Mouse (Mus musculus) brain, adult 10 weeks (tissue): ENCODE data around the gene Rhox7b. TPM values are rescaled to one million over a fixed set of nuclear protein-coding genes. Genes with fewer than 3 reads are reported as not detected.

ENCODE experiments used
- polyA plus RNA-seq: library from polyadenylated mRNA; stranded (reverse); fragments of 350-450 nt; fragmentation: Illumina TruSeq; extraction: RNeasy Lipid Tissue Mini Kit (QIAGEN cat#74804); gene quantifications from one replicate; pipeline ENCODE4 v1.2.3, GENCODE M21; 2015; ENCODE audit warnings: low read depth, low replicate concordance

The Rhox7b gene
- polyA plus RNA-seq, result not detected

DNA sequence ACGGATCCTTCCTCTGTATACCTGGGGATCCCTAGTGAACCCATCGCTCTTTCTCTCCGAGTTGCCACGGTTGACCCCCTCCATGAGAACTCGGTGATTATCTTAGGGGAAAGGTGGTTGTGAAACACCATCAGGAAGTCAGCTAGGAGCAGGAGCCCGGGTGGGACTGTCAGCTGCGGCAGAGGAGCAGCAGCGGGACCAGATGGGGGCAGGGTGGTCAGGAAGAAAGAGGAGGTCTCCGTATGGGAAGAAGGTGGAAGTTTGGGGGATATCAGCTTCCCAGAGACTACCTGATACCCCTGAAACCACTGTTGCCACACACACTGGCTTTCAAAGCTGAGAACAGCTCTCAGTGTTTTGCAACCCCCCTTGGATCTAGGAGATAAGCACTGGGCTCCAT, at the start of gene Rhox7b:
Rhox7b (minus strand) TSS at position 101 of the 400 bp plus-strand sequence.

DNA sequence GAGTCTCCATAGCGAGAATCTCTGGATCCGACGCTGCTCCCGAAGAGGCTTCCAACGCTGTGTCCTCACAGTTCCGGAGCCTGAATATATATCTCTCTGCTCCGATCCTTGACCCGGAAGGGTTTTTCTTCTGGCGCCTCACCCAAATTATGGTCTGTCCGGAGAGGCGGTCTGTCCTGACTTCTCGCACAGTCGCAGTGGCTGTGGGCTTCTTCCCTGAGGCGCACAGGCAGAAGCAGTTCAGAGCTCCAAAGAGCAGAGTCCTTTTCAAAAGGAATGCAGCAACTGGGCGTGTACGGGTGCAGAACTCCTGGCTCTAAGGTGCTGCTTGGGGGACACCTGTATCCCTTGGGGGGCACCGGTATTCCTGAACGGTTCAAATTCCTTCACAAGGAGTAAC, 4.6 kb upstream of the Rhox7b start, which contains the start of gene Rhox9:
Rhox9 (minus strand) TSS at position 101 of the 400 bp plus-strand sequence.

DNA sequence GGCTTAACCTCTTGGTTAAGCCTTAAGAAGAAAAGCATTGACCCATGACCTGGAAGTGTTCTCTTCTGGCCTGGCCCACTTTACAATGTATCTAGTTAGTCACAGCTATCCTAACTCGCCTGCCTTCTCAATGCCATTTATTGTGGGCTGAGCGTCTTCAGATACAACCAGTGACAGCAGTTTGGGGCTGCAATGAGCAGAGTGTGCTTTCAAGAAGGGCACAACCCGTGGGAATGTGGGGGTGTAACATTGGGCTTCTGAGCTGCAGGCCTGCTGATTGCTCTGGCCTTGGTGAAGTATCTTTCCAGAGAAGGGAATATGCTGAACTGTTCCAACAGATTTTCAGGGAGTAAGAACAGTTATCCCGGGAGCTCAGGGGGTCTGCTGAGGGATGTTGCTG, 18.2 kb downstream of the Rhox7b start, which contains the start of gene Rhox8:
Rhox8 (minus strand) TSS at position 101 of the 400 bp plus-strand sequence.

Other genes with a start within 250 kb of the Rhox7b start
- gene Rhox4g, start 245.9 kb downstream of the Rhox7b start, polyA plus RNA-seq, result not detected
- gene Rhox3h, start 228.5 kb downstream of the Rhox7b start, polyA plus RNA-seq, result not detected
- gene Rhox2h, start 224.0 kb downstream of the Rhox7b start, polyA plus RNA-seq, result not detected
- gene Rhox5, start 92.4 kb downstream of the Rhox7b start, polyA plus RNA-seq, result not detected
- not detected for gene Rhox6, start 70.3 kb downstream of the Rhox7b start, polyA plus RNA-seq
- gene Rhox7a, start 65.5 kb downstream of the Rhox7b start, polyA plus RNA-seq, result not detected
- gene Rhox8, start 18.3 kb downstream of the Rhox7b start, polyA plus RNA-seq, result not detected
- gene Rhox9, start 4.5 kb upstream of the Rhox7b start, polyA plus RNA-seq, result not detected
- gene Btg1-ps1, start 121.6 kb upstream of the Rhox7b start, polyA plus RNA-seq, result not detected
- gene Btg1-ps2, start 145.9 kb upstream of the Rhox7b start, polyA plus RNA-seq, result not detected
- gene Rhox10, start 169.2 kb upstream of the Rhox7b start, polyA plus RNA-seq, result not detected
- gene Rhox11, start 187.9 kb upstream of the Rhox7b start, polyA plus RNA-seq, result not detected
- not detected for gene Rhox12, start 213.7 kb upstream of the Rhox7b start, polyA plus RNA-seq
- not detected for gene Rhox13, start 224.0 kb upstream of the Rhox7b start, polyA plus RNA-seq